In the genomic region with DNA sequence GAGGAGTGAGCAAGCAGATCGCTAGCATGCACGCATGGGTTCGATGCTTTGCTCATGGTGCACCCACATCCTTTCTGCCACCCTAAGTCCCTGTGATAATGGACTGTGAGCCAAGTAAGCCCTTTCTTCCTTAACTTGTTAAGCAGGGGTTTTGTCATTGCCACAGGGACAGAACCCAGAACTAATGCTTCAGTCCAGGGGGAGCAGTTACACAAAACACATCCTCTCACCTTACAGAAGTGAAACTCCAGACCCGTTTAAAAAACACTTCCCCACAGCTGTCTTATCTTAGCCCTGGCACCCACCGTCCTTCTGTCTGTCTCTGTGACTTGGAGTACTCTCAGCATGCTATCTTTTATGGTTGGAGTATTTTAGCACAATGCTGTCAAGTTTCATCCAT, we compare ENCODE assay signal across 20 mouse cellular contexts. TPM values are rescaled to one million over a fixed set of nuclear protein-coding genes. Genes with fewer than 3 reads are reported as not detected.
DNase-seq lines count a peak whose midpoint lies in the region; ATAC-seq and TF ChIP-seq lines count a peak whose summit lies in the region.
"Had no signal": no experiment of that assay in that cellular context is flagged by ENCODE, and none has a peak within 500 bp of the region (broad histone marks: within the 10 kb centered on the region; RNA-seq: fewer than 3 reads in every experiment).

No protein-coding gene starts in this region.

- no peak overlapping the region for H3K27ac ChIP-seq in kidney, postnatal 0 days
- peak overlapping the region; percentile 58 for H3K27ac ChIP-seq in spleen, adult 2 months (ENCODE audit: insufficient read depth, low read length)
- no peak overlapping the region for H3K27ac ChIP-seq in midbrain, embryonic 10.5 days (replicated peaks)
- H3K27ac ChIP-seq: forebrain, embryonic 13.5 days; heart, embryonic 15.5 days; liver, embryonic 12.5 days had no signal

- H3K9ac ChIP-seq in kidney, postnatal 0 days (ENCODE audit: low read depth, low read length): no peak overlapping the region
- H3K9ac ChIP-seq: forebrain, embryonic 13.5 days; heart, embryonic 15.5 days; liver, embryonic 12.5 days; lung, embryonic 14.5 days had no signal

- no peaks in the 10 kb centered on the region for H3K9me3 ChIP-seq in kidney, postnatal 0 days (replicated peaks; ENCODE audit: low read length)
- no peaks in the 10 kb centered on the region for H3K9me3 ChIP-seq in midbrain, embryonic 10.5 days (replicated peaks)
- H3K9me3 ChIP-seq: forebrain, embryonic 13.5 days; heart, embryonic 15.5 days; liver, embryonic 12.5 days had no signal

- TF ChIP-seq POLR2A in spleen, adult 2 months (IDR thresholded peaks at IDR 0.05; ENCODE audit: low read depth, low read length): no peak

- no peaks in the 10 kb centered on the region for H3K27me3 ChIP-seq in kidney, postnatal 0 days (ENCODE audit: insufficient read depth, low read length)
- H3K27me3 ChIP-seq in spleen, adult 2 months (ENCODE audit: control insufficient read depth, insufficient read depth, low read length): no peaks in the 10 kb centered on the region
- H3K27me3 ChIP-seq in midbrain, embryonic 10.5 days (ENCODE audit: low read depth, poor library complexity, severe bottlenecking): no peaks in the 10 kb centered on the region
- H3K27me3 ChIP-seq: forebrain, embryonic 13.5 days; heart, embryonic 15.5 days; liver, embryonic 12.5 days had no signal

- H3K4me1 ChIP-seq in kidney, postnatal 0 days (replicated peaks; ENCODE audit: insufficient read depth, low read length): no peaks in the 10 kb centered on the region
- peaks cover 3% of the 10 kb centered on the region; the same call in 1 of the 2 replicates for H3K4me1 ChIP-seq in spleen, adult 2 months (ENCODE audit: control insufficient read depth, insufficient read depth, insufficient read length)
- H3K4me1 ChIP-seq in midbrain, embryonic 10.5 days: no peaks in the 10 kb centered on the region
- H3K4me1 ChIP-seq: forebrain, embryonic 13.5 days; heart, embryonic 15.5 days had no signal

- ATAC-seq in kidney, postnatal 0 days (replicated peaks; ENCODE audit: low FRiP score, low read depth): no peak
- ATAC-seq in megakaryocyte, adult 5-6 weeks (ENCODE audit: poor library complexity, severe bottlenecking): peak; percentile 51
- ATAC-seq: forebrain, embryonic 13.5 days; hindbrain, embryonic 16.5 days; intestine, postnatal 0 days; liver, embryonic 12.5 days had no signal

- no peak overlapping the region for H3K4me2 ChIP-seq in kidney, postnatal 0 days (ENCODE audit: low read length)
- H3K4me2 ChIP-seq: forebrain, embryonic 13.5 days; heart, embryonic 15.5 days; liver, embryonic 12.5 days; lung, embryonic 14.5 days had no signal

- peak; percentile 37 for DNase-seq in kidney, postnatal 0 days (ENCODE audit: low spot score)
- DNase-seq in kidney, adult 9 months: no peak
- DNase-seq in spleen, adult 2 months (ENCODE audit: low read depth in 1 of 2, low spot score in 2 of 2): peak; percentile 30 to 39
- DNase-seq in spleen, adult 12 weeks (ENCODE audit: low spot score): no peak
- peak; percentile 8 for DNase-seq in telencephalon, adult 2 months (ENCODE audit: low read depth, low spot score)
- no peak for DNase-seq in midbrain, embryonic 10.5 days (ENCODE audit: low spot score)
- DNase-seq in right cerebral cortex, adult 18-20 months: no peak
- DNase-seq: adrenal gland, postnatal 10 days; cerebellum, adult 18-20 months; cerebellum, postnatal 36 days; gastrocnemius, postnatal 14 days; kidney, postnatal 14 days had no signal

- 56% methylated on average over 5 of the region's 5 CpGs for WGBS in kidney, postnatal 0 days
- WGBS in spleen, adult 2 months: 20% methylated on average over 5 of the region's 5 CpGs
- 80% methylated on average over 5 of the region's 5 CpGs for WGBS in midbrain, embryonic 10.5 days

- TF ChIP-seq CTCF in kidney, postnatal 0 days (IDR thresholded peaks at IDR 0.05; ENCODE audit: low read depth): no peak
- no peak for TF ChIP-seq CTCF in spleen, adult 2 months (IDR thresholded peaks at IDR 0.05; ENCODE audit: extremely low read depth, insufficient read depth, insufficient read length, insufficient replicate concordance)

- no peaks in the 10 kb centered on the region for H3K36me3 ChIP-seq in kidney, postnatal 0 days (ENCODE audit: insufficient read depth, low read length)
- no peaks in the 10 kb centered on the region for H3K36me3 ChIP-seq in spleen, adult 2 months (ENCODE audit: control insufficient read depth, insufficient read depth, low read length)
- H3K36me3 ChIP-seq in midbrain, embryonic 10.5 days: no peaks in the 10 kb centered on the region
- H3K36me3 ChIP-seq: heart, embryonic 15.5 days; liver, embryonic 12.5 days had no signal

- H3K4me3 ChIP-seq in kidney, postnatal 0 days (replicated peaks; ENCODE audit: low read depth, low read length): no peak overlapping the region
- no peak overlapping the region for H3K4me3 ChIP-seq in spleen, adult 2 months (ENCODE audit: extremely low read depth, insufficient read depth, insufficient read length)
- H3K4me3 ChIP-seq in midbrain, embryonic 10.5 days: no peak overlapping the region
- H3K4me3 ChIP-seq: forebrain, embryonic 13.5 days; heart, embryonic 15.5 days; liver, embryonic 12.5 days had no signal

RNA-seq across cellular contexts. Expression of a gene that starts 52.1 kb away (rescaled TPM):
- polyA plus RNA-seq in kidney, postnatal 0 days (2015; fragmentation: Nextera tagmentation; extraction: Ambion mirVana): 0.08 and 0.12 TPM in 2 replicates
- polyA plus RNA-seq in spleen, adult 2 months (2012; rRNA removed): 0.53 and 0.56 TPM in 2 replicates
- 0.93 and 1.3 TPM in 2 replicates for total RNA-seq in megakaryocyte, adult 5-6 weeks (2015)
- 0.55 and 0.89 TPM in 2 replicates for total RNA-seq in megakaryocyte, adult 5-6 weeks (2017)
- polyA plus RNA-seq in midbrain, embryonic 10.5 days (2016; fragmentation: Nextera tagmentation; extraction: Ambion mirVana): 0.43 and 0.62 TPM in 2 replicates
- total RNA-seq: megakaryocyte-erythroid progenitor cell, adult 5-6 weeks had no signal
- polyA plus RNA-seq: intestine, postnatal 0 days had no signal

RNA-seq across cellular contexts. Expression of a gene that starts 57.5 kb away (rescaled TPM):
- polyA plus RNA-seq in kidney, postnatal 0 days (2015; fragmentation: Nextera tagmentation; extraction: Ambion mirVana): 1,751 and 2,362 TPM in 2 replicates
- 1,209 and 1,253 TPM in 2 replicates for polyA plus RNA-seq in spleen, adult 2 months (2012; rRNA removed)
- total RNA-seq in megakaryocyte, adult 5-6 weeks (2015): 2,783 and 3,111 TPM in 2 replicates
- 4,808 and 5,330 TPM in 2 replicates for total RNA-seq in megakaryocyte, adult 5-6 weeks (2017)
- 1,039 and 1,132 TPM in 2 replicates for polyA plus RNA-seq in midbrain, embryonic 10.5 days (2016; fragmentation: Nextera tagmentation; extraction: Ambion mirVana)

RNA-seq across cellular contexts. Expression of a gene that starts 57.5 kb away (rescaled TPM):
- 34.0 and 36.7 TPM in 2 replicates for polyA plus RNA-seq in kidney, postnatal 0 days (2015; fragmentation: Nextera tagmentation; extraction: Ambion mirVana)
- polyA plus RNA-seq in spleen, adult 2 months (2012; rRNA removed): 1.6 and 2.6 TPM in 2 replicates
- total RNA-seq in megakaryocyte, adult 5-6 weeks (2015): 0.47 and 0.78 TPM in 2 replicates
- 2.3 and 2.6 TPM in 2 replicates for total RNA-seq in megakaryocyte, adult 5-6 weeks (2017)
- polyA plus RNA-seq in midbrain, embryonic 10.5 days (2016; fragmentation: Nextera tagmentation; extraction: Ambion mirVana): 25.8 and 26.8 TPM in 2 replicates

Comparison
In these comparisons a context has a peak if more than half of its experiments do, and no peak if none do; other contexts are left out.
1. DNase-seq: peak in kidney, postnatal 0 days (single experiment), spleen, adult 2 months (2 of 2) and telencephalon, adult 2 months (single experiment); none in kidney, adult 9 months (single experiment), spleen, adult 12 weeks (single experiment), midbrain, embryonic 10.5 days (single experiment) and right cerebral cortex, adult 18-20 months (single experiment).